Mouse (Mus musculus) c-Kit-positive CD71-positive TER-119-positive erythroid progenitor cells, embryonic 14.5 days (primary cell): ENCODE measurements around the gene Tbc1d7.
A peak's percentile ranks its signal among the peaks of the same experiment; 100 is the strongest.

Experiments
- DNase-seq: peaks from one replicate; pipeline ENCODE4 v3.0.0-alpha.2; 2013; ENCODE audit warnings: low spot score

Tbc1d7 gene

DNA sequence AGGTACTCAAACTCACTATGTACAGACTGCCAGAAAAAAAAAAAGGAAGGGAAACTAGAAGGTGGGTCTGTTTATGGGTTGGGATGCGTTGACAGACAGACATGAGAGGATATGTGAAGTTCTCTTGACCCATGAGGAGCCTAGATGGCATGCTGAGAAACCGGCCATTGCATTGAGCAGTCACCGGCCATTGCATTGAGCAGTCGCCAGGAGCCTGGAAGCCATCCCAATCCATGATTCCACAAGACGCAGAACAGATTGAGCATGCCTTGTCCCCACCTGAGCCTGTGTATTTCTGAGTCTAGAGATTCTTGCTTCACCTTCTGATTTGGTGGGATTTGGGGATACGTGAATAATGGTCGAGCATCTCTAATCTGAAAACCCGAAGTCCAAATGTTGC lies 22.6 kb upstream of the Tbc1d7 start:
- DNase-seq = no peak

DNA sequence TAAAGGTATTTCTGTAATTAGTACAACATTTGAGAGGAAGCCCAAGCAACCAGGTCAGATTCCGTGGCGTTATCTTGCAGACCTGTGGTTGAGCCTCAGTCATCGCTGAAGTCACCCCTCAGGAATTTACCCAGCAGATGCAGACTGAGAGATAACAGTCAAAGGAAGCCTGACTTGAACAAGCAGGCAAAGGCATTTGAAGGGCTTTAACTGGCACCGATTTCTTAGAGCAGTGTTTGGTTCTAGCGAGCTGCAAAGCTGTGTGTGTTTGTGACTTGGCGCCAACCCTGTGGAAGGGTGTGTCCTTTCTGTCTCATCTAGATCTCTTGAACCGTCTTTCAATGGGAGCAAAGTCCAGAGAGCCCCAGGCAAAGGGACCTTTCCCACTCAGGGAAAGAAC lies 22.0 kb upstream of the Tbc1d7 start:
- DNase-seq = peak; percentile 51

- peak; percentile 65 for DNase-seq
These were observed 20.5 kb upstream of the Tbc1d7 start for GRCm38 (mm10) chr13:43191741-43192192.

- no peak for DNase-seq
These were observed 20.0 kb upstream of the Tbc1d7 start for GRCm38 (mm10) chr13:43191290-43191689.

- DNase-seq = no peak
These were observed 16.4 kb upstream of the Tbc1d7 start for GRCm38 (mm10) chr13:43187736-43188135.

GRCm38 (mm10) chr13:43183248-43184055 lies 12.2 kb upstream of the Tbc1d7 start:
- DNase-seq = no peak

DNA sequence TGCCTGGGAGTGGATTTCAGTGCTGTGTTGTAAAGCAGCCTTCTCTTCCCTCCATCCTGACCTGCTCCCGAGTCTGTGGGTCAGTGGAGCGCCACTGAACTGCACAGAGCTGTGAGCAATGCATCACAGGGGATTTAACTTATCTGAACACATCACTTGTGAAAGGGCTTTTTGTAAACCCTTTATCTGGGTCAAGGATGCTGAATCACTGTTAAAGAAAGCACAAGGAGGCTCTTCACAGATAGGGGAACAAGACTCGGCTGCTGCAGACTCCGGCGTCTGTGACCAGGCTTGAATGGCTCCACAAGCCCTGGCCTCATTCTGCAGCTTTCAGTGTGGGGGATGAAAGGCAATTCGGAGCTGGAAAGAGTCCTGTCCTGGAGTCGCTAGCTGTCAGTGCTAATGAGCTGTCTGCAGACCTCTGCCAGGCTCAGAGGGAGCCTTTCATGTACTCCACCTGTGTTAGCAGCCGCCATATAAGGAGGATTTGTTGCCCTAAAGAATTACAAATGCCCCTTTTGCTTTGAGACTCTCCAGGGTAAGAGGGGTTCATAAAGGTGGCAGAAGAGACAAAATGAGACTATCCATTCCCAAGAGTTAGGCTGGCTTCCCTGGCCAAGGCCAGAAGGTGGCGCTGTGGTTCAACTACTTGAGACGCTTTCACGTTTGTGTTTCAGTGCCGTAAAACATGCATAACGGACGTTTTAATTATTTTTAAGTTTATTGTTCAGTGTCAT lies 11.3 kb upstream of the Tbc1d7 start:
- peak; percentile 80 for DNase-seq

GRCm38 (mm10) chr13:43181104-43181503 lies 9.8 kb upstream of the Tbc1d7 start:
- no peak for DNase-seq

GRCm38 (mm10) chr13:43177317-43177716 lies 6.0 kb upstream of the Tbc1d7 start:
- DNase-seq = no peak

- DNase-seq = no peak
These were observed 5.4 kb upstream of the Tbc1d7 start for GRCm38 (mm10) chr13:43176676-43177075.

DNA sequence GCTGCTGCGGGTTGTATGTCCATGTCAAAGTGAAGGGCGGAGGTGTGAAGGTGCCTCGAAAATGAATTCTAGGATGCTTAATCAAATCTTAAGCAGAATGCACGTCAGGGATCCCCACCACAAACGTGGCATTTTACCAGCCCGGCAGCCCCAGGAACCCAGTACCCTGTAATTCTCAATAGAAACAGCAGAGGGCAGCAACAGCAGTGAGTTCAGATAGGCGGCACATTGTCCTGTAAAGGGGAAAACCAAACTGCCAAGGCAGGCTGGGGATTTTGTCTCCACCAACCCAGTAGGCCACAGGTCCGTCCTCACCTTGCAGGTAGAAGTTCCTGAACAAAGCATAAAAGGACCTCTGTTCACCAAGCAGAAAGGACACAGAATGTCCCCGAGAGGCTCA lies 2.0 kb upstream of the Tbc1d7 start:
- peak; percentile 69 for DNase-seq

DNA sequence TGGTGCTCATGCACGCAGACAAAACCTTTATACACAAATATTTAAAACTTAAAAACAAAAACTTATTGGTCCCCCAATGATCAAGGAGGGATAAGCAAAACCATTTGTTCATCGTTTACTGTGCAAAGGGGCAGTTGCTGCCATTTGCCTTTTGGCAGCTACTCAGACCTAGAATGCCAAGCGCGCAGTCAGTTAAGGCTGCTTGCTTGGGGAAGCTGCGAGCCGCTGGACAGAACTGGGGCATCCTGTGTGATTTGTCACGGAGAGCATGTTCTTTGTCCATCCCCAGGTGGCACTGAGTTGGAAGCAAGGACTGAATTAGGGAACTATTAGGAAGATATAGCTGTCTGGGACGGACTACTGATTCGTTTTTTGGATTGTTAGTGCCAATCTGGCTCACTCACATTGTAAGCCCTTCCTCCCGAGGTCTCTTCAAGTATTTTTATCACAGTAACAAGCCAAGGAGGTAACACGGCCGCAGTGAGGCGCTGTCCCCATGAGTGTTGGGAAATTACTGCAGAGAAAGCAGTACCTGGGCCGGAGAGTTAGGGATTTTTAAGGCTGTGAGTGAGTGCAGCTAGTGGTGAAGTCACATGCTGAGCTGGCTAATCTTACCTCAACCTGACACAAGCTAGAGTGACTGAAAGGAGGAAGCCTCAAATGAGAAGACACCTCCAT lies 874 bp upstream of the Tbc1d7 start:
- DNase-seq = no peak

DNA sequence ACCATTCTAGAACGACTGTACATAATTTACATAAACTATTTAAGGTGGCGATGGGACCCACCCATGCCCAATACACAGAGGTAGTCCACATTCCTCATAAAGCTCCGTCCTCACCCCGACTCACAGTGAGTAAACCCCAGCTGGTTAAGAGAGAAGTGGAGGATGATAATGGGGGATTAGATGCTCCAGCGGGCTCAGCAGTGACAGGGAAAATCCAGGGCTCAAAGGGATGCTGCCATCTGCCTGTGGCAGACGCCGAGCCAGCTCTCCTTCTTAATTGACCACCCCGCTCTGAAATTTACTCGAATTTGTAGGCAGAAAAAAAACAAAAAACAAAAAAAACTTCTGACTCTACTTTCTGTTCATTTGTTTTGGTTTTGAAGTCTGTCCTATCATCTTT lies 3.6 kb downstream of the Tbc1d7 start:
- no peak for DNase-seq

DNA sequence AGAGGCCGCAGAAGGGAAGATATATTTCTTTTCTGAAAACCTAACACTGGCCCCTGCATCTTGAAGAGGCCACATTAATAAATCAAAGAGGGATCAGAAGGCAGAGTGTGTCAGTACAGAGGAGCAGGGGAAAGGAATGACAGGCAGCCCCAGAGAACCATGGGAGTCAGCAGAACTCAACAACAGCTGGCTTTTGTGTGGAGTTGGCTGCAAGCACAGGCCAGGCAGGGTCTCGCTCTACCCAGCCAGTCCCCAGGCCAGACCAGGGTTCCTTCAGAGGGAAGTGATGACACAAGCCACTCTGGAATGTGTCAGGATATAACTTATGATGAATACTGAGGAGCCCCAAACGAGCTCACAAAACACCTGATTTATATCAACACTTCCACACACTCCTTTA lies 11.9 kb downstream of the Tbc1d7 start:
- no peak for DNase-seq

- no peak for DNase-seq
These were observed 13.0 kb downstream of the Tbc1d7 start for GRCm38 (mm10) chr13:43158281-43158680.

GRCm38 (mm10) chr13:43157370-43157769 lies 13.9 kb downstream of the Tbc1d7 start:
- DNase-seq = no peak

GRCm38 (mm10) chr13:43152005-43152520 lies 19.2 kb downstream of the Tbc1d7 start:
- DNase-seq = no peak

DNA sequence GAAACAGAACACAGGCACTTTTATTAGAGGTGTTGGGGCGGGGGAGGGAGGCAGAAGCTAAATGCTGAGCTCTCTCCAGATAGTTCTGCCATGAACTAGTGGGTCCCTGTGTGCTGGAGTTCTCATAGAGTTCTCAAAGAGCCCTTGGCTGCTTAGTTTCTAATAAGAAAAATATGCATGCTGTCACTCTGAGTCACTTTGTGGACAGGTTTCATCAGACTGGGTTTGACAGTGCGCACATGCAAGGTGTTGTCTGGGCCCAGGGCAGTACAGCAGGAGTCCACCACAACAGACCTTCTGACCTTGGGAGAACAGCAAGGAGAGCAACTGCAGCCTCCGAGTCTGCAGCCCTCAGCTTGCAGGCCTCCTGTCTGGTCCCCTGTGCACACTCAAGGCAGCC lies 21.6 kb downstream of the Tbc1d7 start:
- DNase-seq = no peak

DNA sequence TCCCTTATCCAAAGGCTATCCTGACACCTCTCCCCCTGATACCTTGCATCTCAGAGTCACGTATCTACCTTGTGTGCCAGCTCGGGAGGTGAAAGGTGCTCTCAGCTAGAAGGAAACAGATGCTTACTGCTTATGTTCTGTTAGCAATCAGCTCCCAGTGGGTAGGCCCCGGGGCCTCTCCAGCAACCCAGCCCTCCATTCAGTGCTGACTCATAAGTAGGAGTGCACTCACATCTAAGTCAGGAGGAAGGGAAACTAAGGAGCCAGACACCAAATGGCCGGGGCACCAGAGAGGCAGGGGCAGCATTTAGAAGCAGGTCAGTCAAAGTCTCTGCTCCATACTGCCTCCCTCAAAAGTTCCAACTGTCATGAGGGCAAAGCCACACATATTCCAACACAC lies 22.6 kb downstream of the Tbc1d7 start:
- DNase-seq = no peak

GRCm38 (mm10) chr13:43146515-43147258 lies 24.6 kb downstream of the Tbc1d7 start:
- no peak for DNase-seq

DNA sequence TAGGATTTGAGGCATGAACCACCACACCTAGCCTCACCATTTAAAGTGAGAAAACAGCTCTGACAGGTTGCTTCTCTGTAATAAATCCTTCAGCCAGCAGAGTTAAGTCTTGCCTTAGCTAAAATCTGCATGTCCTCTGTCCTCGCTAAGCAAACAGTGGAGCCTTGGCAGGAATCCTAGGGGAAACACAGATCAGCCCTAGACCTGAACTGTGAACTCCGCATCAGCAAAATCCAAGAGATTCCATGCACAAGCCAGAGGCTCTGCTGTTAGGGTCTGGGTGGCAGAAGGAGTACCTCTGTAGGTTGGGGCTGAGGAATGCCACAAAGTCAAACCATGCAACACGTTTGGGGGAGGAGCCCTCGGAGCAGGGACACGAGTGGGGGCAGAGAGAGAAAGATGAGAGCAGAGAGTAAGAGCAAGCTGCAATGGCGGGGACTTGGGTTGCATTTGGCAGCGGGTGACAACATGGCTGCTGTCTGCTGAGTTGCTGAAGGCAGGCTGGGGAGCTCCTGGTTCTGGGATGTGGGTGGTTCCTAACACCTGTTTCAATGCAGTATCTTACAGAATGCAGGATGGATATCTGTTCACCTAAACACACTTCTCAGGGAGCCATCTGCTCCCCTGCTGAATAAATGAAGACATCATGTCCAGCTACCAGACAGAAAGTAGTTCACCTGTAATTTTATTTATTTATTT lies 26.4 kb downstream of the Tbc1d7 start:
- no peak for DNase-seq
